Mouse (Mus musculus): ENCODE data around the gene Trim72.
"Not testable (repeated sequence)": the region's sequence is repeated elsewhere in the genome, so short reads cannot be mapped to it uniquely, and the experiment has no call there.

The Trim72 gene

DNA sequence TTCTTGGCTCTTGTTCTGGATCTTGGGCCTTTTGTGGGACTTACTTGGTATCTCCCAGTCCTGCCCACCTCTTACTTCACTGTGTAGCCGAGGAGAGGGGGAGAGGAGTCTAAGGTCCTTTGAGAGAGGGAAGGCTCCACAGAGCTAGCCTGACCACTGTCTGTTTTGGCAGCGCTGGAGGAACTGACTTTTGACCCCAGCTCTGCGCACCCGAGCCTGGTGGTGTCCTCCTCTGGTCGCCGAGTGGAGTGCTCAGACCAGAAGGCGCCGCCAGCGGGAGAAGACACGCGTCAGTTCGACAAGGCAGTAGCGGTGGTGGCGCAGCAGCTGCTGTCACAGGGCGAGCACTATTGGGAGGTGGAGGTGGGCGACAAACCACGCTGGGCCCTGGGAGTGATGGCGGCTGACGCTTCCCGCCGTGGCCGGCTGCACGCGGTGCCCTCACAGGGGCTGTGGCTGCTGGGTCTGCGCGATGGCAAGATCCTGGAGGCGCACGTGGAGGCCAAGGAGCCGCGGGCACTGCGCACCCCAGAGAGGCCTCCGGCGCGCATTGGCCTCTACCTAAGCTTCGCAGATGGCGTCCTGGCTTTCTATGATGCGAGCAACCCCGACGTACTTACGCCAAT lies 6.1 kb downstream of the Trim72 start:
- DNase-seq (ENCODE audit: inconsistent ontology term): no peak

DNA sequence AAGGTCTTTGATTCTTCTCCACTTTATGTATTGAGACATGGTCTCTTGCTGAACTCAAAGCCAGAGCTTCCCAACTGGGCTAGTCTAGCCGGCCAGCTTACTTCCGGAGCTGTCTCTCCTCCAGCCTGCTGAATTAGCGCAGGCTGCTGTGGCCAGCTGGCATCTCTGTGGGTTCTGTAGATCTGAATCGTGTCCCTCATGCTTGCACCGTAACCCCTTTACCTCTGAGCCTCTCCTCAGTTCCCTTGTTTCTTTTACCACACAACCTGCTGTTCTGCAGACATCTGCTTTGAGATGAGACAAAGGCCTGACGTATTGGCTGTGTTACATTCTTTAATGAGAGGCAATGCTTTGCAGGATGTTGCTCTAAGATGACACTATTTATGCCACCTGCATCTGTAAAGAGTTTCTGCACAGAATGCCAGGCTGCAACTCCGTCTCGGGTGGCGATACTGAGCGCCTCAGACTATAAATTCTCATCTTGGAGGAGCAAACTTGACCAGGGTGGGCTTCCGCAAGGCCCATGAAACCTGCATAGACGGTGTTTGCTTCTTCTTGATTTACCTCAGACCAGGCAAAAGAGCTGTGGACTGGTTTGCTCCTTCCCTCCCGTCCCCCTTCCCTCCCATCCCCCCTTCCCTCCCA lies 8.5 kb downstream of the Trim72 start:
- DNase-seq (ENCODE audit: inconsistent ontology term): no peak

DNA sequence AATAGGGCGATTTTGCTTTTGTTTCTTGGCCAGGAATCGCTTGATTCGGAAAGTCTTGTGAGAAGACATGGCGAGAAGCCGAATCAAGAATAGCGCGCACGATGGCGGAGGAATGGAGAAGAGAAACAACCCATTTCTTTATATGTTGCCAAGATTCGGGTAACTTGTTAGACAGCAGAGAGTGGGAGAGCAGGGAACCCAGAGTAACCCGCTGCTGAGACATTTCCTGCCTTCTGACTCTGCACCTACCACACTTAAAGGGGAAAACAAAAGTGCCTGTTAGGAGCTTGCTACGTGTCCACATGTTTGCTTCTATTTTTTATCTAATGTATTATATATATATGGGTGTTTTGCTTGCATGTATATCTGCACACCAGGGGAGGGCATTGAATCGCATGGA lies 9.4 kb downstream of the Trim72 start:
- DNase-seq (ENCODE audit: inconsistent ontology term): no peak

DNA sequence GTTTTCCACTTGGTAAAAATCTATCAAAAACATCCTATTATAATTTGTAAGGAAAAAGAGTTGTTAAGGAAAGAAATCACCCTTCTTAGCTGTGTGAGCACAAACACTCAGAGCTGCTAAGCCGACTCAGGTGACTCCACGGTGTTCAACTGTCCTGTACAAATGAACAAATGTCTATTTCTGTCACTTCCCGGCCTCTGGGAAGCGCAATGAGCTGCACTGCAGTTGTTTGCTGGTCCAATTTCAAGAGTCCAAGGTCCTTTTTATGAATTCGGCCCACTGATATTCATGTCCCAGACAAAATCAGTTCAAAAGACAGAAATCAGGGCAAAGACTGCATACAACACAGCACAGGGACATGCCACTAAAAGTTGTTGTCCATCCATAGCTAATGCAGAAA lies 12.4 kb downstream of the Trim72 start:
- not testable (repeated sequence) for DNase-seq (ENCODE audit: inconsistent ontology term)

DNA sequence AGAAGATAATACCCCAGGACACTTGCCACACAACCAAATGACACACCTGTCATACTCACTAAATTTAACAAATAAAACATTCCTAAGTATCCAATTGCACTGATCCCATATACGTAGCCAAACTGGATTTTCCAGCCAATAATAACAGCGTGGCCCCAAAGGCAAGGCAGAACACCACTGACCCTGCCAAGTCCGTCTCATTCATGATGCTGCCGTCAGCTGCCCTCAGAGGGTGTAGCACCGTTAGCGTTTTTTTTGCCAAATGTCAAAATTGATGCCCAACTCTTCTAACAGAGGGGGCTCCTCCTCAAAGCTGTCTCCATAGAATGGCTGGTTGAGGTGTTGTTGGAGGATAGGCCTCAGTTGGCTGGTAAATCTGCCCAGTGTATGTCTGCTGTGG lies 12.9 kb downstream of the Trim72 start:
- DNase-seq (ENCODE audit: inconsistent ontology term): no peak

DNA sequence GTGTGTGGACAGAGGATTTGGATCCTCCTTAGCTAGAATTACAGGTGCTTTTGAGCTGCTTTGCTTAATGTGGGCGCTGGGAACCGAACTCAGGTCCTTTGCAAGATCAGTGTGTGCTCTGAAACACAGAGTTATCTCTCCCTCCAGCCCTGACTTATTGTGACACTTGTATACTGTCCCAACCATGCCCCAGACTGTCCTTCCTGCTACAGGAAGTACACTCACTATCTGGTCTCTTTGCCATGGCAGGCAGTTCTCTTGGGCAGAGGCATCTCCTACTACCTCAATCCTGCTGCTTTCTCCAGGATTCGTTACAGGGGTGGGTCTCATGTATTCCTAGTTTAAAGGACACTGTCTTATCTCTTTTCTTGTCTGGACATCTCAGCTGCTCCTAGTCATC lies 14.5 kb downstream of the Trim72 start:
- no peak for DNase-seq (ENCODE audit: inconsistent ontology term)

GRCm38 (mm10) chr7:128019187-128019586 lies 15.4 kb downstream of the Trim72 start:
- DNase-seq (ENCODE audit: inconsistent ontology term): no peak

- DNase-seq (ENCODE audit: inconsistent ontology term): no peak
These were observed 19.2 kb downstream of the Trim72 start for GRCm38 (mm10) chr7:128022974-128023373.

DNA sequence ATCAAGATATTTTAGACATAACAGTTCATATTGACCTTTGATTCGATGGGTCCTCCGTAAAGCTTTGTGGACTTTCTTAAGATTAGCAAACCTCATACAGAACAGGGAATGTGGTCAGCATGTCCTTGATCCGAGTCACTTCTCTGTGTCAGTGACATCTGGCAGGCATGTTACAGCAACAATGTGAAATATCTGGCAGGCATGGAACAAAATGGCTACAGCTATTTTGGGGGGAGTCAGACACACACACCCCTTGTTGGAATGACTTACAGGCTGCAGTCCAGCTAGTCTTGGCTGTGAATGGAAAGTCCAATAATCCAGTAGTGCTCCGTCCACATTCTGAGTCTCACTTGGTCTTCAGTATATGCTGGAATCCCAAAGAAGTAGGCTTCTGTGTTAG lies 19.8 kb downstream of the Trim72 start:
- DNase-seq (ENCODE audit: inconsistent ontology term): peak; percentile 47

GRCm38 (mm10) chr7:128024364-128024763 lies 20.6 kb downstream of the Trim72 start:
- DNase-seq (ENCODE audit: inconsistent ontology term): no peak

- peak; percentile 64 for DNase-seq (ENCODE audit: inconsistent ontology term)
These were observed 21.2 kb downstream of the Trim72 start for GRCm38 (mm10) chr7:128024932-128025331.

- DNase-seq (ENCODE audit: inconsistent ontology term): no peak
These were observed 21.6 kb downstream of the Trim72 start for GRCm38 (mm10) chr7:128025381-128025780.

- DNase-seq (ENCODE audit: inconsistent ontology term): no peak
These were observed 27.7 kb downstream of the Trim72 start for GRCm38 (mm10) chr7:128031403-128031976.

DNA sequence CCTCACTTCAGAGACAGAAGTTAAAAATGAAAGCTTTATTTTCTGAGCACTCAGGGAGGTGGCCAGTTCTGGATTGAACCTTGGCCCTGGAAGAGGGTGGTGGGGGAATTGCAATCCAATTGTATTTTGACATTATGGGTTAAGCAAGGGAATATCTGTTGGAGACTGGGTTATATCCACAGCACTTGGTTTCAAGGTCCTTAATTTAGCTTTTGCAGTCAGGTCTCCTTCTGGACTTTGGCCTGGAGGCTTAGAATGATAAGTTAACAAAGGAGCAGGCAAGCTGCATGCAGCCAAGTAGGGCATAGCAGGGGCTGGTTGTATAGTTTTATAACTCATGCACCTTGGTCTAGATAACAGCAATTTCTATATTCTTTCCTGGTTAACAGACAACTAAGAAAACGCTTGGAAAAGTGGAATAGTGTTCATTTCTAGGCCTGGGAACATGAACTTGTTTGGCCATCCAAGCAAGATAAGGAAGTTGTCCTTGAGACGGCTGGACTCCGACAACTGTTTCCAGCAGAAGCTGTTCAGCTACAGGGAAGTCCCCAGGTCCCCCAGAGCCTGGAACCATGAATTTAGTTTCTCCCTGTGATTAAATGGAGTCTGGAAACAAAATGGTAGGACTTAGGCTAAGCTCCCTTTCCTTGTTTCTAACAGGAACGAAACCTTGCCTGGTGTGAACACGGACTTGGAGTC lies 28.7 kb downstream of the Trim72 start:
- DNase-seq (ENCODE audit: inconsistent ontology term): no peak

- DNase-seq (ENCODE audit: inconsistent ontology term): no peak
These were observed 29.2 kb downstream of the Trim72 start for GRCm38 (mm10) chr7:128032989-128033293.

DNA sequence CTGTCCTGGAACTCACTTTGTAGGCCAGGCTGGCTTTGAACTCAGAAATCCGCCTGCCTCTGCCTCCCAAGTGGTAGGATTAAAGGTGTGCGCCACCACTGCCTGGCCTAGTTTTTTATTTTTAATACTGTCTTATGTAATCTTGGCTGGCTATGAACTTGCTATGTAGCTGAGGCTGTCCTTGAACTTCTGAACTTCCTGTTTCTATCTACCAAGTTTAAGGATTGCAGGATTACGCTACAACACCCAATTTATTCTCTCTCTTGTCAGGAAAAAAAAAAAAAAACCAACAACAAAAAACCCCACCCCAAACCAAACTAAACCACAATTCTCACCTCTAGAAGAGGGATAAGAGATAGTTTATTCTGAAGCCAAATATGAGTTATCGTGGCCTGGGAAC lies 29.9 kb downstream of the Trim72 start:
- no peak for DNase-seq (ENCODE audit: inconsistent ontology term)

DNA sequence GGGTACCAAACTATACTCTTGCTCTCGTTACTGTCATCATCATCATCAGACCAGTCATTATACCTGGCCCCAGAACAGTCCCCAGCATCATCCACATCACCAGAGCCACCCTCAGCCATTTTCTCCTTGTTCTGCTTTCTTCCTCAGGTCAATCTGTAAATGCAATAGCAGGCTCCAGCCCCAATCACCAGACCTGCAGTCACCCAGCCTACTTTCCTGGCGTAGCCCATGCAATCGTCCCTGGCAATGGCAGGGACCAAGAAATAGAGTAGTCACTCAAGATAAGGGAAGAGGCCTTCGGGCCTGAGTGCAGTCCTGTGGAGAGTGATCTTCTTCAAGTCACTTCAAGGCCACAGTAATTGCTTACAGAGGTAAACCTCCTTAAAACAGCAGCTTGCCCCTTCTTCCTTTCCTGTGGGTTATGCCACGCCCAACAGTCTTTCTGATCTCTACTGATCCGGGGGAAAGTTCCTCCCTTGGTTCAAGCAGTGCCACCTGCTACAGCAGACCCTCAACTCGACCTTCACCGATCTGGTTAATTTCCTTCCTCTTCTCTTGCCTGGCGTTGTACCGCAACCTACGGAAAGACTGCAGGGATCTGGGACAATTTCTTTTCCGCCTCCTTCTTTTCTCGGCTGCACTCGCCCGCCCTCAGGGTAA lies 38.5 kb downstream of the Trim72 start:
- DNase-seq (ENCODE audit: inconsistent ontology term): not testable (repeated sequence)

DNA sequence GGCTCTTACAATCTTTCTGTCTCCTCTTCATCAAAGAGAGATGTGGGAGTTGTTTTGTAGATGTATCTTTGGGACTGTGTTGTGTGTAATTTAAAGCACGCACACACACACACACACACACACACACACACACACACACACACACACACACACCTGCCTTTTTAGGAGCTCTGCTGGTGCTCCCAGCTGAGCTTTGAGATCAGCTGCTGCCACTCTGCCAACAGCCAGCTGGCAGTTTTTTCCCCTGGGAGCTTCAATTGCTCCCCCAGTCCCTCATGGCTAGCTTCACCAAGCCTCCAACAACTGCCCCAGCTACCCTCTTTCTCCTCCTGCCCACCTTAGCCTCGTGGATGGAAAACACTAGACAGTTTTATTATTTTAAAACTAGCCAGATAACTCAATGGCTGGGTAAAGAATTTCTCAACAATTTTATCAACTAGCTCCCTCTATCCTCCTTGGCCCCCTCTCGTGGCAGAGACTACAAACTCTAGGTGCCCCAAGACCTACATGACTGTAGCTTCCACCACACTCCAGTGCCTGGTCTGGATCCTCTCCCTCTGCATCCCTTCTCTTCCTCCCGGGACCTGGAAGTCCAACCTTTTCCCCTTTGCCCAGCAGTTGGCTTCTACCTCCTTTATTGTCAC lies 40.5 kb downstream of the Trim72 start:
- no peak for DNase-seq (ENCODE audit: inconsistent ontology term)

- DNase-seq (ENCODE audit: inconsistent ontology term): no peak
These were observed 41.9 kb downstream of the Trim72 start for GRCm38 (mm10) chr7:128045640-128046039.

DNA sequence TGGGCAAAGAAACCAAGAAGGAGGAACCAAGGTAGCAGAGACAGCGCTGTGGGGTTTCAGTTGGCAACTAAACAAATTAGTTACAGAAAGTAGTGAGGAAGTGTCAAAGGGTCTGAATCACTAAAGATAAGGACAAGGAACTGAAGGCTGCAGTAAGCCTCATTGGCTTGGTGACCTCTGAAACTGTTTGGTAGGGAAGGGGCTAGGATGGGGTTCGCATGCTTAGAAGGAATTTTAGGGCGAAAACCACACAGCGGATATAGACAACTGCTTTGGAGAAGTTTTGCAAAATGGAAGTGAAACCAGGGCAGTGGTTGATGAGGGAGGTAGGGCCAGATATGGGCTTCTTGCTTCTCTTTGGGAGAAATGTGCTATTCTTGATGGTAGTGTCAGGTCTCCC lies 45.1 kb downstream of the Trim72 start:
- no peak for DNase-seq (ENCODE audit: inconsistent ontology term)

- DNase-seq (ENCODE audit: inconsistent ontology term): no peak
These were observed 45.5 kb downstream of the Trim72 start for GRCm38 (mm10) chr7:128049254-128049653.

DNA sequence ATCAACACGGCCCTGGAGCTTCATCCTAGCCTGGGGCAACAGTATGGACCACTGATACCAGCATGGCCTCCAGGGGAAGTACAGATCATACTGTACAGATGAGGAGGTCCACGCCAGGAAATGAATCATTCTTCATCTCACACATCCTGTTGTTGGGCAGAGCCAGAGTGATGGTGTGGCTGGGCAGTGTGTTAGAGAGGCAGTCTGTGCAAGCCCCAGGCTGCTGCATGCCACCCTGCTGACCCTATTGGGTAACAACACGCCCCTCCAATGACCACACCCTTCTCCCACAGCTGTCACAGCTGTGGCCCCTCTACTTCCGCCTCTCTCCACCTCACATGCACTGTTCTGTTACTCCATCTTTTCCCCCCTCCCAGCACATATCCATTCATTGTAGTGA lies 47.0 kb downstream of the Trim72 start:
- no peak for DNase-seq (ENCODE audit: inconsistent ontology term)

Data from Muller cell, postnatal 12 days (primary cell).